Mouse (Mus musculus) left cerebral cortex, adult 6 months (tissue): ENCODE measurements around the gene C2. TPM values are rescaled to one million over a fixed set of nuclear protein-coding genes. Genes with fewer than 3 reads are reported as not detected.

ENCODE experiments used
- long read RNA-seq, 2 experiments: library from polyadenylated mRNA; unstranded; transcript quantifications; one replicate each; pipeline ENCODE4 v2.0.0; 2019 to 2020
- polyA plus RNA-seq: library from polyadenylated mRNA; unstranded; fragments of <200 nt; fragmentation: Nextera tagmentation; gene quantifications from 2 replicates; pipeline ENCODE4 v1.2.3, GENCODE M21; 2021

Gene C2
- polyA plus RNA-seq: 2.7 and 3.3 TPM in 2 replicates
- long read RNA-seq, experiment 1, partial matches to known transcripts: 3 of 8 reads
- long read RNA-seq, experiment 1, other reads (novel, unspliced or antisense): 2 of 8 reads
- long read RNA-seq, experiment 2, partial matches to known transcripts: 0 of 3 reads
- long read RNA-seq, experiment 2, other reads (novel, unspliced or antisense): 2 of 3 reads

DNA sequence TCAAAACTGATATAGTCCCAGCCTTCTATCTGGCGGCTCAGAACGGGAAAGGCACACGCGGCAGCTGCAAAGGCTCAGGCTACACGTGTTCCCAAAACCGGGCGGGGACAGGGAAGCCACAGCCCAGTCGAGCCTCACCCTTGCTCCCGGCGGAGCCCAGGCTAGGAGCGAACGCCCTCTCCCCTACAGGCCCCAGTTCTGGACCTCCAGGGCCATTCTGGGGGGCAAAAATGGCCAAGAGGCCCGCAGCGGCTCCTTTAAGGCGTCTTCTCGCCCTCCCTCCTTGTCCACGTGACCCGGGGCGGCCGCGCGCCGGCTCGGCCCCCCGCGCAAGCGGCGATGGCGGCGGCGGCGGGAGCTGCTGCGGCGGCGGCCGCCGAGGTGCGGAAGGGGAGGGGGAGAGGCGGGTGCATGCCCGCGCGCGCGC, at the start of gene C2, which contains the start of gene Ehmt2:
Gene C2, minus strand, starts transcription at position 106 of the 427 bp plus-strand sequence.
Gene Ehmt2, plus strand, starts transcription at position 310 of the 427 bp plus-strand sequence.

DNA sequence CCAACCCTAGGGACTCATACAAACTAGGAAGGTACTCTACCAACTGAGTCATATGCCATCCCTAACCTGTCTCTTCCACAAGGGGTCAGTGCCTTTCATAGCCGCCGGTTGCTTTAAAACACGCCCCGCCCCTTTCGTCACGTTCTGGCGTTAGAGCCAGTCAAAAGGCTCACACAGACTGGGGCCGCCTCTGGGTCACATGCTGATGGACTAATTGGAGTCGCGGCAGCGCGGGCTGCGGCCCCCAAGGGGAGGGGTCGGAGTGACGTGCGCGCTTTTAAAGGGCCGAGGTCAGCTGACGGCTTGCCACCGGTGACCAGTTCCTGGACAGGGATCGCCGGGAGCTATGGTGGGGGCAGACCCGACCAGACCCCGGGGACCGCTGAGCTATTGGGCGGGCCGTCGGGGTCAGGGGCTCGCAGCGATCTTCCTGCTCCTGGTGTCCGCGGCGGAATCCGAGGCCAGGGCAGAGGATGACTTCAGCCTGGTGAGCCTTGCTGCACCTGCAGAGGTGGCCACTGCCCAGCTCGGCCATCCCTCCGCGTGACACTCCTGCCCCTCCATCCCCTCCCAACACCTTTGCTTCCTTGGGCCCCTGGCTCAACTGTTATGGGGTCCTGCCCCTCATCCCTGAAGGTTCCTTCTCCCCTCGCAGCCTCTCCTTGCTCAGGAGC, 33.1 kb upstream of the C2 start, which contains the start of gene Neu1:
Gene Neu1, plus strand, starts transcription at position 193 of the 674 bp plus-strand sequence.

DNA sequence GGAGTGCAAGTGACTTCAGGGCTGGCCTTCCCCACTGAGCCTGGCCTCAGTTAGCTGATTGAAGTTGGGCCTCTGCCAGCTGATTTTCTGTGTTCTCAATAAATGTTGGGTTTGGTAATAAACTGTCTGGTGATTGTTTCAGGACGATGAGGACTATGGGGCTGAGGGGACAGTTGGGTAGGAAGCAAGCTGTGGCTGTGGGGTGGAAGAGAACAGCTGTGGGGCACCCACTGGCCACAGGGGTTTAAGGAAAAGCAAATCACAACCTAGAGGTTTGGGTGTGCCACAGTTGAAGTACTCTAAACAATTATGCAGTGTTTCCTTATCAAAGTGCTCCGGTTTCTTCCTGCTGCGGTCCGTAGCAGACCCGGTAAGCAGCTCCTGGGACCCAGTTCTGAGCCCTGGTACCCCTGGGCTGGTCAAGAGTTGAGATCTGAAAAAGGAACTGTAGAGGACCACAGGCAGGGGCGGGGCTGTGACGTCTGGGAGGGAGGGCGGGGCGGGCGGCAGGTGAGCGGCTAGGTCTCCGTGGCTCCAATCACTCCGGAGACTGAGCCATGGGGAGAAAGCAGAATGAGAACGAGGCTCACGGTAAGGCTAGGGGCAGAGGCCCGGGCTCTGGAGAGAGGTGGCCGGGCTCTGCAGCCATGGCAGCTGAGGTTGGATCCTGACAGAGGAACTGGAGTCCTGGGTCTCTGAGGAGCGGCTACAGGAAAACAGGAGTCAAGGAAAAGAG, 16.0 kb upstream of the C2 start, which contains the start of gene Slc44a4:
Gene Slc44a4, plus strand, starts transcription at position 537 of the 736 bp plus-strand sequence.

GRCm38 (mm10) chr17:34881683-34882310, 16.3 kb downstream of the C2 start, which contains the start of gene Gm20547:
Gene Gm20547 (minus strand): TSS chr17:34882042.

DNA sequence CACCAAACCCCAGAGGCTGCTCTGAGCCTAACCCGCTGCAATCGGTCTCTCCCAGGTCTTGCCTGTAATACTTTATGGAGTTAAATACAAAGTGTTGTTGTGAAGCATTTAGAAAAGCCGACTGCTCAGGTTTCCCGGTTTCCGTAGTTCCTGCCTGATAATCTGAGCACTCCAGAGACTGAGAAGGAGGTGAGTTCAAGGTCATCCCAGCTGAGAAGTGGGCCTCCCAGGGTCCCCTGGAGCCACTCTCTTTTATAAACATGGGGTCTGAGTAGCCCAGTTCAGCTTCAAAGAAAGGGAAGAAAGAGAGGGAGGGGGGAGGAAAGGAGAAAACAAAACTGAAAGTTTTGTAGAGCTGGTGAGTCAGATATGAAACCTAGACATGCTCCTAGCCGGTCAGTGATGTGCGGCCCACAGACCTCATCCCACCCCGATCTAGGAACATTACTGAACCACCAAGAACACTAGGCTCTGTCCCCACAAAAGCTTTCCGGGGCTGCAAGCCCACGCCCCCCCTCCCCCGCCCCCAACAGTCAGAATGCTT, 18.7 kb downstream of the C2 start, which contains the start of gene Zbtb12:
Gene Zbtb12, plus strand, starts transcription at position 148 of the 544 bp plus-strand sequence.

DNA sequence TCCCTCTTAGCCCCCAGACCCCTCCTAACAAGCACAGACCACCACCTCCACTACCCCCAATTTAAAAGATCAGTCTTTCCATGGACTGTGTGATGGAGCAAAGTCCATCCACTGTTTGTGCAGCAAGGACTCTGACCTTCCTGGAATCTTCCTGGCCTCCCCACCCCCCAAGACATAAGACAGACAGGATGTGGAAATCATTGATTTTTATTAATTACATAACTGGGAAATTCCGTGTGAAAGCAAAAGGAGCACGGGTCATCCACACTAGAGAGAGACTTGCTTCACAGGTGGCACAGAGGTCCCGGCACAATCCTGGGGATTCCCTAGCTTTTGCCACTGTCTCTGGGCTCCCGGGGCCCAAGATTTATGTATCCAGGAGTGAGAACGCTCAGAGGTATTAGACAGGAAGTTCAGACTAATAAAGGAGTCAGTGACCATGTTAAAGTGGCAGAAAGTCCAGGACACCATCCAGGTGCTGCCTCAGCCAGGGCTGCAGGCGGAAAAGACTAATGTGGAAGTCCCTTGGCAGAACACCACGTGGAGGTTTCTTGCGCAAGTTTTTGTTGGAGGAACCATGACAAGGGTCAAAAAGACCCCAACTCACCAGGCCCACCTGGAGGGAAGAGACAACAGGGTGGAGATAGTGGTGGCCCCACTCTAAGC, 35.5 kb downstream of the C2 start, which contains the start of gene Cfb:
Gene Cfb, minus strand, starts transcription at position 103 of the 666 bp plus-strand sequence.

DNA sequence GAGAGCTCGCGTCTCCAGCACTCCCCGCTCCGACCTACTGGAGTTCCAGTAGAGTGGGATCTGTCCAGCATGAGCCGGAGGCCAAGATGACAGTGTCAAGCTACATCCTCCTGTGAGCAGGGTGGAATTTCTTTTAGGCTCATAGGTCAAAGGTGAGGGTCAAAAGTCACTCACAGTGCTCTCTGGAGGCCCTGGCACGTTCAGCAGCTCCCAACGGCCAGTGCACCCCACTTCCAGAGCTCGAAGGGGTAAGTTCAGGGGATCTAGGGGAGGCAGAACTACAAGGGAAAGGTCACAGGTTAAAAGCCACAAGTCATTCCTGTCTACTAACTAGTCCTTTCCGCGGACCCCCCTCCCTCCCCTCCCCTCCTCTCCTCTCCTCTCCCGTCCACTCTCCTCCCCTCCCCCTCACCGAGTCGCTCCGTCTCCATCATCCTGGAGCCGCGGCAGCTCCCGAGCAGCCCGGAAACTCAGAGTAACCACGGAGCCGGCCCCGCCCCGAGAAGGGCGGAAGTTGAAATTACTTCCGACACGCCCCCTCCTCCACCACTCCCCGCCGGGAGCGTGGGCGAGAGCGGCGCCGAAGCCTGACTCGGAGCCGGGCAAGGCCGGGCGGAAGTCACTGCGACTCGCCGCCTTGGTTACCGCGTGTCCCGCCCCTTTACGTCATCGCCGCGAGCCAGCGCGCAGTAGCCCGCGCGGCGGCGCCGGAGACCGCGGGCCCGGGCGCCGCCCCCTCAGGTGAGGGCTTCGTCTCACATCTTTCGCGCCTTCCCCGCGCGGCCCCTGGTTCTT, 48.1 kb downstream of the C2 start, which contains the start of the genes Skiv2l and Nelfe:
Gene Skiv2l, minus strand, starts transcription at position 489 of the 795 bp plus-strand sequence.
Gene Nelfe, plus strand, starts transcription at position 670 of the 795 bp plus-strand sequence.

GRCm38 (mm10) chr17:34836856-34837221, 61.2 kb downstream of the C2 start, which contains the start of the genes Stk19 and Dxo:
Gene Stk19 (minus strand): TSS chr17:34836945.
Gene Dxo (plus strand): TSS chr17:34837019.

Other genes with a start within 250 kb of the C2 start
- gene Tnxb, start 227.7 kb downstream of the C2 start, polyA plus RNA-seq: 0.04 and 0.10 TPM in 2 replicates
- gene C4b, start 154.4 kb downstream of the C2 start, polyA plus RNA-seq: 3.9 and 8.9 TPM in 2 replicates
- not detected in 2 replicates for gene Cyp21a1, start 93.7 kb downstream of the C2 start, polyA plus RNA-seq
- gene Stk19, start 61.3 kb downstream of the C2 start, polyA plus RNA-seq: 60.8 and 64.9 TPM in 2 replicates
- gene Dxo, start 61.2 kb downstream of the C2 start, polyA plus RNA-seq: 25.6 and 26.2 TPM in 2 replicates
- 20.2 and 21.7 TPM in 2 replicates for gene Skiv2l, start 48.1 kb downstream of the C2 start, polyA plus RNA-seq
- 34.1 and 37.6 TPM in 2 replicates for gene Nelfe, start 47.9 kb downstream of the C2 start, polyA plus RNA-seq
- gene Cfb, start 35.7 kb downstream of the C2 start, polyA plus RNA-seq: 0.39 and 0.50 TPM in 2 replicates
- gene Zbtb12, start 18.8 kb downstream of the C2 start, polyA plus RNA-seq: 0.17 and 0.25 TPM in 2 replicates
- not detected in 2 replicates for gene Gm20547, start 16.2 kb downstream of the C2 start, polyA plus RNA-seq
- gene Ehmt2, start 204 bp upstream of the C2 start, polyA plus RNA-seq: 20.4 and 20.9 TPM in 2 replicates
- gene Slc44a4, start 16.2 kb upstream of the C2 start, polyA plus RNA-seq: 0.48 TPM in 2 replicates
- 30.2 and 37.0 TPM in 2 replicates for gene Neu1, start 33.0 kb upstream of the C2 start, polyA plus RNA-seq
- gene Hspa1b, start 61.0 kb upstream of the C2 start, polyA plus RNA-seq: 0.48 and 1.1 TPM in 2 replicates
- gene Gm20481, start 71.6 kb upstream of the C2 start, polyA plus RNA-seq: not detected in 2 replicates
- gene Hspa1a, start 73.9 kb upstream of the C2 start, polyA plus RNA-seq: 5.3 and 7.0 TPM in 2 replicates
- gene Hspa1l, start 74.4 kb upstream of the C2 start, polyA plus RNA-seq: 0.90 and 1.5 TPM in 2 replicates
- 33.6 and 33.9 TPM in 2 replicates for gene Lsm2, start 83.6 kb upstream of the C2 start, polyA plus RNA-seq
- gene Vars, start 102.7 kb upstream of the C2 start, polyA plus RNA-seq: 15.7 and 17.2 TPM in 2 replicates
- 0.13 and 0.25 TPM in 2 replicates for gene Vwa7, start 118.3 kb upstream of the C2 start, polyA plus RNA-seq
- gene Sapcd1, start 129.8 kb upstream of the C2 start, polyA plus RNA-seq: 0.89 and 0.92 TPM in 2 replicates
- gene Msh5, start 148.5 kb upstream of the C2 start, polyA plus RNA-seq: 0.37 and 0.45 TPM in 2 replicates
- 22.7 and 26.4 TPM in 2 replicates for gene Clic1, start 151.7 kb upstream of the C2 start, polyA plus RNA-seq
- gene Ddah2, start 160.8 kb upstream of the C2 start, polyA plus RNA-seq: 20.0 and 22.8 TPM in 2 replicates
- gene Ly6g6c, start 167.1 kb upstream of the C2 start, polyA plus RNA-seq: not detected in 2 replicates
- gene Mpig6b, start 167.9 kb upstream of the C2 start, polyA plus RNA-seq: not detected in 2 replicates
- gene Ly6g6e, start 178.6 kb upstream of the C2 start, polyA plus RNA-seq: 2.4 and 3.7 TPM in 2 replicates
- 1.6 and 2.3 TPM in 2 replicates for gene Ly6g6d, start 179.8 kb upstream of the C2 start, polyA plus RNA-seq
- 1.6 and 2.2 TPM in 2 replicates for gene Ly6g6f, start 187.3 kb upstream of the C2 start, polyA plus RNA-seq
- gene Abhd16a, start 191.0 kb upstream of the C2 start, polyA plus RNA-seq: 102 and 121 TPM in 2 replicates
- gene Ly6g5c, start 210.0 kb upstream of the C2 start, polyA plus RNA-seq: not detected in 2 replicates
- not detected in 2 replicates for gene Ly6g5b, start 217.2 kb upstream of the C2 start, polyA plus RNA-seq
- gene Gpank1, start 223.2 kb upstream of the C2 start, polyA plus RNA-seq: 21.2 and 22.7 TPM in 2 replicates
- 240 and 277 TPM in 2 replicates for gene Csnk2b, start 223.8 kb upstream of the C2 start, polyA plus RNA-seq
- gene D17H6S53E, start 228.1 kb upstream of the C2 start, polyA plus RNA-seq: 32.3 and 43.2 TPM in 2 replicates
- gene Apom, start 233.8 kb upstream of the C2 start, polyA plus RNA-seq: not detected in 2 replicates
- 59.0 and 84.6 TPM in 2 replicates for gene Bag6, start 236.9 kb upstream of the C2 start, polyA plus RNA-seq